Mouse (Mus musculus) brain, adult 10 weeks (tissue): Measurements from ENCODE around the gene Lamp2. TPM values are rescaled to one million over a fixed set of nuclear protein-coding genes. Genes with fewer than 3 reads are reported as not detected.

Experiments
- polyA plus RNA-seq: library from polyadenylated mRNA; stranded (reverse); fragments of 350-450 nt; fragmentation: Illumina TruSeq; extraction: RNeasy Lipid Tissue Mini Kit (QIAGEN cat#74804); gene quantifications from one replicate; pipeline ENCODE4 v1.2.3, GENCODE M21; 2015; ENCODE audit warnings: low read depth, low replicate concordance

The Lamp2 gene
- polyA plus RNA-seq: 103 TPM

DNA sequence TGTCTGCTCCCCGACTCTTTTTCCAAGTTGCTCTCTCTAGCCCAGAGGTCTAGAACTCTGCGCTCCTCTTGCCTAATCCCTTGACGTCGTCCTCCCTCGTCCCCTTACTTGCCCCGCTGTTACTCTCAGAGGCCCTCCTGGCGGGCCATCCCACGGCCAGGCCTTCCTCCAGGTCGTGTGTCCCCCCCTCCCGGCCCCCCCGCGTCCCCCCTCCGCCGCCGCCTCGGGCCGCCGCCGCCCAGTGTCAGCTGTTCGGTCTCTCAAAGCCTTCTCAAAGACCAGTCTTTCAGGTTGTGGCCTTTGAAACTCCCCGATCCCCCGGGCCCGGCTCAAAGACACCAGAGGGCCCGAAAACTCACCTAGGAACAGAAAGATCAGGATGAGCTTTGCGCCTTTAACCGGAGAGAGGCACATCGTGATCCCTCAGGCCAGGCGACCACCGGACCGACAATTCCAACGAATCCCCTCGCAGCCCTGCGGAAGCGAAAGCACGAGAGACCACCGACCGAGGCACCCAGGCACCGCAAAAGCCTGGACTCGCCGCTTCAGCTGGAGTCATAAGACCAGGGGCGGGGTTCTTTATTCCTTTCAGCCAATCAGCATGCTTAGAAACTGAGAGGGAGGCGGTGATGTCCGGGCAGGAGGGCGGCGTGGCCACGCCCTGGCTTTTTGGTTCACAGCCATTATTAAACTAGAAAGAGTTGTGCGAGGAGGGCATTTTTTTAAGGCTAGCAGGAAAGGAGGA lies at the start of gene Lamp2:
TSS of gene Lamp2 (minus strand) at position 565 of the 745 bp plus-strand sequence.

Other genes starting within 250 kb of the Lamp2 start
- 21.5 TPM for gene Tmem255a, start 204.0 kb downstream of the Lamp2 start, polyA plus RNA-seq
- not detected for gene Atp1b4, start 140.3 kb downstream of the Lamp2 start, polyA plus RNA-seq
- gene Cul4b, start 119.7 kb upstream of the Lamp2 start, polyA plus RNA-seq: 33.9 TPM
- gene Mcts1, start 144.1 kb upstream of the Lamp2 start, polyA plus RNA-seq: 140 TPM
- 50.3 TPM for gene C1galt1c1, start 178.6 kb upstream of the Lamp2 start, polyA plus RNA-seq